Mouse (Mus musculus) intestine, postnatal 0 days (tissue): ENCODE results near the gene AI467606. TPM values are rescaled to one million over a fixed set of nuclear protein-coding genes. Genes with fewer than 3 reads are reported as not detected.

Experiments
- ATAC-seq: fragments of 200-750 bp; cut with Nextera tagmentation; 2 replicates; pipeline ENCODE4 v1.8.0; 2017; ENCODE audit warnings: mild to moderate bottlenecking, moderate TSS enrichment, moderate library complexity
- H3K27ac ChIP-seq: fragments of 300-500 bp; sonication (generic); 2 replicates; pipeline ENCODE4 v1.5.1; 2014; ENCODE audit warnings: mild to moderate bottlenecking, low read depth, low read length, moderate library complexity
- H3K27me3 ChIP-seq: fragments of 300-500 bp; sonication (generic); replicated peaks from 2 replicates; pipeline ENCODE4 v1.6.1; 2014; ENCODE audit warnings: low read length, mixed read lengths; ENCODE audit not compliant: control insufficient read depth, insufficient read depth
- H3K36me3 ChIP-seq: fragments of 300-500 bp; sonication (generic); 2 replicates; pipeline ENCODE4 v1.6.1; 2014; ENCODE audit warnings: mild to moderate bottlenecking, moderate library complexity; ENCODE audit not compliant: control insufficient read depth, insufficient read depth
- H3K4me1 ChIP-seq: fragments of 300-500 bp; sonication (generic); replicated peaks from 2 replicates; pipeline ENCODE4 v1.6.1; 2014; ENCODE audit warnings: antibody characterized with exemption, low read length, mixed read lengths; ENCODE audit not compliant: control insufficient read depth, insufficient read depth
- H3K4me2 ChIP-seq: fragments of 300-500 bp; sonication (generic); replicated peaks from 2 replicates; pipeline ENCODE4 v1.6.1; 2014; ENCODE audit warnings: low read depth, mild to moderate bottlenecking, moderate library complexity
- H3K4me3 ChIP-seq: fragments of 300-500 bp; sonication (generic); 2 replicates; pipeline ENCODE4 v1.5.1; 2014; ENCODE audit warnings: low read depth, low read length
- H3K9ac ChIP-seq: fragments of 300-500 bp; sonication (generic); 2 replicates; pipeline ENCODE4 v1.6.1; 2014; ENCODE audit warnings: mild to moderate bottlenecking, low read depth, low read length
- H3K9me3 ChIP-seq: fragments of 300-500 bp; sonication (generic); 2 replicates; pipeline ENCODE4 v1.6.1; 2016; ENCODE audit warnings: mixed run types; ENCODE audit not compliant: control insufficient read depth
- CTCF ChIP-seq: sonication (generic); IDR thresholded peaks from 2 replicates; pipeline ENCODE4 v1.5.1; 2016; ENCODE audit warnings: low read depth, mild to moderate bottlenecking, control low read depth, antibody characterized with exemption, moderate library complexity
- WGBS: fragments of 180-500 bp; shearing (Covaris S2); extraction: QIAGEN DNeasy Blood & Tissue Kit; methylation state at CpG from one replicate; pipeline ENCODE4 v1.1.7; 2014; 5-methylcytosine and 5-hydroxymethylcytosine counted together
- polyA plus RNA-seq: library from polyadenylated mRNA; unstranded; fragments of >200 nt; fragmentation: Nextera tagmentation; extraction: Ambion mirVana; gene quantifications from 2 replicates; pipeline ENCODE4 v1.2.1, GENCODE M21; 2015

The AI467606 gene
- polyA plus RNA-seq: 5.2 and 5.8 TPM in 2 replicates

DNA sequence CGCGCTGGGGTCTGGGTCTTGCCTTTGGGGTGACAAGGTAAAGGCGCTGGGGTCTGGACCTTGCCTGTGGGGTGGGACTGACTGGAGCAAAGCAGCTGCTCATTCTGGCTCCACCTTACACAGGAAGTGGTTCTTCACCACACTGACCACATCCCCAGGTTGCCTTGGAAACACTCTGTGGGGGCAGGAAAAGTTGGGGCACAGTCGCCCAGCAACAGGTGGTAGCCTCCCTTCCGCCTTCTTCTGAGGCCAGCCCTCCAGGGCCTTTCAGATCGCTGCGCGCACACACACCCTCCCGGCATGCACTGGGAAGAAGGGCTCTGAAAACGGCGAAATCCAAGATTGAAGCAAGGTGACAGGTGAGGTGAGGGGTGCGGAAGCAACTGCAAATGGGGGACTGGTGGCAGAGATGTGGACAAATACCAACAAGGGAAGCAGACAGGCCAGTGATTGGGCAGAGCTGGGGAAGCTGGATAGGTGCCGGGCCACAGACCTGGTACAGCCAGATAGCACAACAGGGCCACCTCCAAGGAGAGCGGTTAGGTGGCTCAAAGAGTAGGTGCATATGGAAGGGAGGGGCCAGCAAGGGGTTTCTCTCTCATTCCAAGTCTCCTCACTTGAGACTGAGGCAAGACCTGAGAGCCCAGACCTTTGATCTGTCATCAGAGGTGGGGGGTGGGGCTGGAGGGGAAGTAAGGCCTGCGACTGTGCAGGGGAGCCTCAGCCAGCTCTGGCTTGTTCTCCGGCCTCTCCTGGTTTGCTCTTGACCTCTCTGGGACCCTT lies at the start of gene AI467606:
TSS of gene AI467606 (plus strand) at position 246 of the 783 bp plus-strand sequence.
- Histone ChIP-seq H3K4me1 (no peaks in the 10 kb centered on the region), H3K27ac (peak within 1 kb of the TSS; percentile 70), H3K4me3 (peak within 1 kb of the TSS; percentile 12; the same call in 1 of the 2 replicates), H3K36me3 (no peaks in the 10 kb centered on the region), H3K4me2 (peak within 1 kb of the TSS; percentile 58), H3K9me3 (no peaks in the 10 kb centered on the region), H3K27me3 (no peaks in the 10 kb centered on the region), H3K9ac (peak within 1 kb of the TSS; percentile 23)
- 41% methylated on average over 16 of the region's 16 CpGs for WGBS
- peak; percentile 86 for ATAC-seq
- TF ChIP-seq CTCF: no peak

- H3K27ac ChIP-seq: 0 out of 2 replicates have a peak within 1 kb of the TSS, but pooled peaks have one; percentile 15
- ATAC-seq: peak; percentile 78
- under 1% methylated on average over 53 of the region's 53 CpGs for WGBS
- peak within 1 kb of the TSS; percentile 84 for H3K4me3 ChIP-seq
- no peaks in the 10 kb centered on the region for H3K36me3 ChIP-seq
- H3K9me3 ChIP-seq: no peaks in the 10 kb centered on the region
- no peak for TF ChIP-seq CTCF
- H3K4me1 ChIP-seq: peaks cover 5% of the 10 kb centered on the region; the same call in 1 of the 2 replicates
- peak within 1 kb of the TSS; percentile 89 for H3K4me2 ChIP-seq
- H3K27me3 ChIP-seq: no peaks in the 10 kb centered on the region
- peak within 1 kb of the TSS; percentile 75 for H3K9ac ChIP-seq
Observed at GRCm38 (mm10) chr7:127041851-127042672, 49.1 kb upstream of the AI467606 start, which contains the start of gene Kif22. Kif22 (minus strand) TSS chr7:127042471.

GRCm38 (mm10) chr7:127055026-127055585 lies 36.1 kb upstream of the AI467606 start:
- Histone ChIP-seq H3K27ac (no peak overlapping the region), H3K9ac (no peak overlapping the region), H3K4me3 (no peak overlapping the region), H3K4me2 (no peak overlapping the region), H3K36me3 (no peaks in the 10 kb centered on the region), H3K9me3 (no peaks in the 10 kb centered on the region), H3K4me1 (no peaks in the 10 kb centered on the region), H3K27me3 (peaks cover 15% of the 10 kb centered on the region; the same call in 1 of the 2 replicates)
- no peak for ATAC-seq
- peak; percentile 36 for TF ChIP-seq CTCF
- 63% methylated on average over 5 of the region's 5 CpGs for WGBS

DNA sequence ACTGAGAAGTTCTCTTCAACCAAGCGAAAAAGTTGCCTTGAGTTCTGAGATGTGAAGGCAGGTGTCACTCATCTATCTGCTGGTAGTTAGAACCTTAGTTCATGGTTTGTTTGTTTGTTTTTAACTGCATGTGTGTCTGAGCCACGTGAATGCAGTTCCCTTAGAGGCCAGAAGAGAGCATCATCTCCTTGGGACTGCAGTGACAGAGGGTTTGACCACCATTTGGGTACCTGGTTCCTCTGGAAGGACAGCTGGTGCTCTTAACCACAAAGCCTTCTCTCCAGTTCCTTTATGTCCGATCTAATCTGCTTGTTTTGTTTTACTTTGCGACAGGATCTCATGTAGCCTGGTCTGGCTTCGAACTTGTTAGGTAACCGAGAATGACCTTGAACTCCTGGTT lies 25.6 kb upstream of the AI467606 start:
- WGBS: 84% methylated on average over 6 of the region's 6 CpGs
- ATAC-seq: no peak
- peak; percentile 24; the same call in 1 of the 2 replicates for TF ChIP-seq CTCF

GRCm38 (mm10) chr7:127066317-127066716 lies 24.8 kb upstream of the AI467606 start:
- H3K27me3 ChIP-seq: no peaks in the 10 kb centered on the region
- no peak overlapping the region for H3K4me3 ChIP-seq
- TF ChIP-seq CTCF: no peak
- no peak overlapping the region for H3K4me2 ChIP-seq
- no peak overlapping the region for H3K27ac ChIP-seq
- H3K9ac ChIP-seq: no peak overlapping the region
- H3K4me1 ChIP-seq: no peaks in the 10 kb centered on the region
- H3K36me3 ChIP-seq: no peaks in the 10 kb centered on the region
- 67% methylated on average over 4 of the region's 4 CpGs for WGBS
- no peak for ATAC-seq
- H3K9me3 ChIP-seq: no peaks in the 10 kb centered on the region

More for the DNA sequence above, 25.6 kb upstream of the AI467606 start:
- no peak overlapping the region for H3K4me2 ChIP-seq
- no peak overlapping the region for H3K27ac ChIP-seq
- no peaks in the 10 kb centered on the region for H3K4me1 ChIP-seq
- H3K27me3 ChIP-seq: no peaks in the 10 kb centered on the region
- H3K4me3 ChIP-seq: no peak overlapping the region
- H3K36me3 ChIP-seq: no peaks in the 10 kb centered on the region
- no peaks in the 10 kb centered on the region for H3K9me3 ChIP-seq
- H3K9ac ChIP-seq: no peak overlapping the region
